Mouse (Mus musculus) layer of hippocampus, adult 2 months (tissue): Measurements from ENCODE around the gene Tmem52b. TPM values are rescaled to one million over a fixed set of nuclear protein-coding genes. Genes with fewer than 3 reads are reported as not detected.
"Not testable (repeated sequence)": the region's sequence is repeated elsewhere in the genome, so short reads cannot be mapped to it uniquely, and the experiment has no call there.

Experiments
- DNase-seq, 2 experiments: peaks; one replicate each; pipeline ENCODE4 v3.0.0; 2022; ENCODE audit warnings: low spot score in 2 of 2
- H3K27ac ChIP-seq: fragments of 200-600 bp; 2 replicates; pipeline ENCODE4 v1.8.1; 2022
- H3K4me3 ChIP-seq: fragments of 200-600 bp; 2 replicates; pipeline ENCODE4 v1.8.1; 2022; ENCODE audit warnings: mild to moderate bottlenecking
- CTCF ChIP-seq: fragments of 200-600 bp; conservative IDR thresholded peaks from 2 replicates; pipeline ENCODE4 v1.8.1; 2022; ENCODE audit warnings: antibody characterized with exemption, mild to moderate bottlenecking, moderate library complexity
- long read RNA-seq, 2 experiments: library from polyadenylated mRNA; stranded (forward); transcript quantifications; one replicate each; pipeline ENCODE4 v2.0.0; 2021; ENCODE audit warnings: borderline mapping rate in 2 of 2
- total RNA-seq, 2 experiments: library from RNA; stranded (reverse); gene quantifications; 2 replicates each; pipeline ENCODE4 v1.2.3; 2021

Gene Tmem52b
- not detected for total RNA-seq
- long read RNA-seq, experiment 1, result 0 reads
- long read RNA-seq, experiment 2, result 0 reads

DNA sequence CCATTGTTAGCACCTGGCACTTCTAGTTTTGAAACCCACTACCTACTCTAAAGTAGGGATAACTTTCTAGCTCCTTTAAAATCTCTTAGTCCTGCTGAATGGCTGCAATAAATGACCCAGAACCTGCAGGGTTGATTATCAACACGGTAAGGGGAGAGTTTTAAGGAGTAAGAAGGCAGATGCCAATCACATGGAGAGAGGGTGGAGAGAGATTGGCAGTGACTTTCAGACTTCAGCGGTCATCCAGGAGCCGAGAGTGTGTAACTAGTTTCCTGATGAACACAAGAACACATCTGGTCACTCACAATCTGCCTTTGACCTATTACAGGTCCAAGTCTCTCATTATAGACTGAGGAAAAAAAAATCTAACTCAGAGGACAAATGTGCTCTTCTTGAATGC, at the start of gene Tmem52b:
Gene Tmem52b, plus strand, starts transcription at position 189 of the 400 bp plus-strand sequence.
- TF ChIP-seq CTCF, result no peak
- no peak for DNase-seq
- Histone ChIP-seq H3K4me3 (no peak within 1 kb of the TSS), H3K27ac (no peak within 1 kb of the TSS)

- no peak overlapping the region for H3K4me3 ChIP-seq
- no peak for DNase-seq
- no peak for TF ChIP-seq CTCF
Measured at GRCm38 (mm10) chr6:129471386-129471785, 41.0 kb upstream of the Tmem52b start.

GRCm38 (mm10) chr6:129472627-129473026, 39.7 kb upstream of the Tmem52b start:
- H3K27ac ChIP-seq, result no peak overlapping the region
- TF ChIP-seq CTCF, result no peak
- DNase-seq, result no peak
- H3K4me3 ChIP-seq, result no peak overlapping the region

More at GRCm38 (mm10) chr6:129471386-129471785, 41.0 kb upstream of the Tmem52b start:
- H3K27ac ChIP-seq, result no peak overlapping the region

GRCm38 (mm10) chr6:129476404-129477126, 35.8 kb upstream of the Tmem52b start:
- DNase-seq, result peak; percentile 37 to 52
- TF ChIP-seq CTCF, result peak; percentile 89
- Histone ChIP-seq H3K4me3 (peak overlapping the region; percentile 12; the same call in 1 of the 2 replicates), H3K27ac (no peak overlapping the region)

DNA sequence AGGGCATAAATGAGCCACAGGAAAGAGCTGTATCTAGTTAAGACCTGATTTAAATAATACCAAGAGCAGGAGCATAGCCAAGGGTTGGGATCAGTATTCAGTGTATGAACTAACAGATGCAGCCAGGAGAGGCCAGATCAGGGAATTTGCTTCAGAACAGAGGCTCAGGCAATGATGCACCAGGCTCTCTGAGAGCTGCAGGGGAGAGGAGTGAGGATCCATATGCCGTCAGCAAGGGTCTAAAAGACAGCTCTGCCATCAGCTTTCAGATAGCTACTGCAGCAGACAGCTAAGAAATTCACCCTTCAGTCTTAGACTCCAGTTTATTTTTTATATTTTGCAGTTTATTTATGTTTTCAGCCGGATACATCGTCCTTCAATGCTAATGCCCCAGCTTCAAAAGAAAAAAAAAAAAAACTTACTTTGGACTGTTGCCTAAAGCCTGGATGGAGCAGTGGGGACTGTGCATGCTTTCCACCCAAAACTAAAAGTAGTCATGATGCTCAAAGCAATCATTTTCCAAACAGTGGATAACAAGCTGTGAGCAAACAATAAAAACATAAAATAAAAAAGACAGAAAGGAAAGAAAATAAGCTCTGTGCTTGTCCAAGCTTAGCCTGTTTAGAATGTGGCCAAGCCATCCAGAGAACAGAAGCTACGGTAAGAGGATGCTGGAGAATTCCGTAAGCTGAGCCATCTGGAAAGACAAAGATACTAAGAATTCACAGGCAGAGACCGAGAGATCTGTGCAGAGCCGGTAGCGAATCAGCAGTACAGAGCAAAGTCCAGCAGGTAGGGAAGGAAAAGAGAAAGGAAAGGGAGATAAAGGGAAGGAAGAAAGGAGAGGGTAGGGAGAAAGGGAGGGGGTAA, 32.0 kb upstream of the Tmem52b start:
- Histone ChIP-seq H3K4me3 (peak overlapping the region; percentile 6; the same call in 1 of the 2 replicates), H3K27ac (peak overlapping the region; percentile 72)
- no peak for TF ChIP-seq CTCF
- peak; percentile 41 to 52 for DNase-seq

GRCm38 (mm10) chr6:129494924-129495323, 17.4 kb upstream of the Tmem52b start:
- TF ChIP-seq CTCF, result no peak
- Histone ChIP-seq H3K27ac (peak overlapping the region; percentile 47; the same call in 1 of the 2 replicates), H3K4me3 (no peak overlapping the region)
- DNase-seq, result no peak

DNA sequence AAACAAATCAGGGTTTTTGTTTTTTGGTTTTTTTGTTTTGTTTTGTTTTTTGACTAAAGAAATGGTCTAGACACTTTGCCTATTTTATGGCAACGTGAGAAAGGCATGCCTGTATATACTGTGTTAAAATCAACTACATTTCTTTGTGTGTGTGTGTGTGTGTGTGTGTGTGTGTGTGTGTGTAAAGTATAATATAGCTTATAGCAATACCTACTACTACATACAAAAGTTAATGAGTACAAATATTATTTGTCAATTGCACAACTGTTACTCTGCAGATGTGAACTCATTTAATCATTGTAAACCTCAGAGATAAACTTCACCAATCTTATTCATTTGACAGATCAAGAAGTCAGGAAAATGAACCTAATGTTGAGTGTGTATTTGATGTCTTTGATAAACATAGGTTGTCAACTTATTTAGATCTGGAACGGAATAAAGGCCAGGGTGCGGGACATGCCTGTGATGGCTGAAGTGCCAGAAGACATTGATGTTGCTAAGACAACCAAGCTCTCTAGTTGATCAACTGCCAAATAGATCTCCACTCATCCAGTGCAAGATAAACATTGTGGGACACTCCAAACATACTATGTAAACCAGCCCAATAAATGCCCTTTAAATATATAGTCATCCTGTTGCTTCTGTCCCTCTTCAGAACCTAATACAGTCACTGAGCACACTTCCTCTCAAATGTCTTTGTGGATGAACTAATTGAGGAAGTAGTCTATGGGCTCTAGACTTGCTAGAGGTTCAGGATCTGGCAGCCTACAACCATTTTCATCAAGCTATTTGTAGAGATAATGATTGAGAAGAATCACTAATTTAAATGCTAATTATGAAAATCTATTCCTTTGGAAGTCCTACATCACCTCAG, 14.8 kb upstream of the Tmem52b start:
- TF ChIP-seq CTCF, result no peak
- no peak overlapping the region for H3K4me3 ChIP-seq
- H3K27ac ChIP-seq, result no peak overlapping the region
- no peak for DNase-seq

DNA sequence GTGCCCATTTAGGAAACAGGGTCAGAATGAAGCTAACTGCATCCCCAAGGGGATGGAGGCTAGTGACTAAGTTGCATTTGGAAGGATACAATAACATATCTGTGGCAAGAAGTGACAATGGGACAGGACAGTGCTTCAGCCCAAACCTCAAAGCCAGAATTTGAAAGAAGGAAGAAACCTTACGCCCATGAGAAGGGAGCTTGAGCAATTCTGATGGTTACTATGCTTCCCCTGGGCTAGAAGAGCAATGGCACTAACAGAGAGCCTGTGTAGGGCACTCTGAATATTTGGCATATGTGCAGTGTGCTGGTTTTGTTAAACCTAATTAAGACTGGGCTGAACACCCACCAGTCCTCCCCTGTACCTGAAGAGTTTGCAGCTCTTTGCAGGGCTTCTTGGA, 12.8 kb upstream of the Tmem52b start:
- DNase-seq, H3K27ac ChIP-seq, H3K4me3 ChIP-seq: not testable (repeated sequence)

GRCm38 (mm10) chr6:129503471-129503870, 8.9 kb upstream of the Tmem52b start:
- no peak overlapping the region for H3K4me3 ChIP-seq
- H3K27ac ChIP-seq, result no peak overlapping the region
- TF ChIP-seq CTCF, result no peak
- no peak for DNase-seq

GRCm38 (mm10) chr6:129507024-129507423, 5.3 kb upstream of the Tmem52b start, which contains the start of gene Olr1:
Gene Olr1, minus strand, starts transcription at chr6:129507165.
- H3K27ac ChIP-seq, result no peak within 1 kb of the TSS
- DNase-seq, result no peak
- H3K4me3 ChIP-seq, result no peak within 1 kb of the TSS
- no peak for TF ChIP-seq CTCF

DNA sequence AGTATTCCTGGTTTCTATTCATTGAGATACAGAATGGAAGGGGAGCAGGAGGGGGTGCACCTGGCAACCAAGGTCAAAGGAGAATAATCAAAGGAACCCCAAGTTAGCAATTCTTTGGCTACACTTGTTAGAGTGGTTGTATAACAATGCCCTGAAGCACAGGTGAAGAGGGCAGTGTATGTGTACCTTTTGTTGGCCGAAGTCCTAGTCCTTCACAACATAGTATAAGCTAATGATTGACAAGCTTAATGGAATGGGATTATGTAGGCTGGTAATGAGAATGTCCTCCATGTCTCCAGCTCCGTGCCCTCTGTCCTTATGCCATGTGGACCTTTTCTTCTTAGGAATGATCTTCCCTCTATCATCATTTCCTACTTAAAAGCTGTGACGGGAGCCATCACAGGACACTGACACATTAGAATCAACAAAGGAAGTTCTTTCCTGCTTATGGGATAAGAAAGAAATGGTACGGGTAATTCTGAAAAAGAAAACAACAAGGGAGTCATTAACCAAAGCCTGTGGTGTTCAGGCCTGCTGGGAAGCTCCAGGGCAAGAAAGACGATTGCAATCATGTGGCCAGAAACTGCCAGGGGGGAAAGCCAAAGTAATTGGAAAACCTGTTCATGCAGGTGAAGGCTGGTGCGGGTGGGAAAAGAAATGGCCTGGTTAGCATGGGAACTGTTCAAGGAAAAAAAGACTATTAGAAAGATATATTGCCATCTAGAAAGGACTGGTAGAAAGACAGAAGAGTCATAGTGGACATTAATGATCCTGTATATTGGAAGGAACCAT, 2.0 kb upstream of the Tmem52b start:
- no peak for DNase-seq
- H3K4me3 ChIP-seq, result no peak overlapping the region
- no peak overlapping the region for H3K27ac ChIP-seq
- TF ChIP-seq CTCF, result no peak

GRCm38 (mm10) chr6:129512868-129513267, 513 bp downstream of the Tmem52b start:
- no peak for TF ChIP-seq CTCF
- Histone ChIP-seq H3K4me3 (no peak overlapping the region), H3K27ac (no peak overlapping the region)
- no peak for DNase-seq
